Mouse (Mus musculus) kidney, postnatal 0 days (tissue): ENCODE data around the gene Mrpl20. TPM values are rescaled to one million over a fixed set of nuclear protein-coding genes. Genes with fewer than 3 reads are reported as not detected.

Experiments
- ATAC-seq: fragments of 200-750 bp; cut with Nextera tagmentation; replicated peaks from 2 replicates; pipeline ENCODE4 v1.8.0; 2017; ENCODE audit warnings: low read depth, moderate number of reproducible peaks, moderate TSS enrichment, moderate library complexity; ENCODE audit not compliant: low FRiP score
- DNase-seq: peaks from one replicate; pipeline ENCODE4 v3.0.0-alpha.2; 2016; ENCODE audit warnings: low spot score
- H3K27ac ChIP-seq: fragments of 300-500 bp; sonication (generic); 2 replicates; pipeline ENCODE4 v1.5.1; 2014; ENCODE audit warnings: mild to moderate bottlenecking
- H3K27me3 ChIP-seq: fragments of 300-500 bp; sonication (generic); 2 replicates; pipeline ENCODE4 v1.6.1; 2014; ENCODE audit warnings: low read length, mixed read lengths; ENCODE audit not compliant: insufficient read depth
- H3K36me3 ChIP-seq: fragments of 300-500 bp; sonication (generic); 2 replicates; pipeline ENCODE4 v1.6.1; 2014; ENCODE audit warnings: low read length, mixed read lengths; ENCODE audit not compliant: insufficient read depth
- H3K4me1 ChIP-seq: fragments of 300-500 bp; sonication (generic); replicated peaks from 2 replicates; pipeline ENCODE4 v1.6.1; 2014; ENCODE audit warnings: antibody characterized with exemption, low read length, mixed read lengths; ENCODE audit not compliant: insufficient read depth
- H3K4me2 ChIP-seq: fragments of 300-500 bp; sonication (generic); 2 replicates; pipeline ENCODE4 v1.6.1; 2014; ENCODE audit warnings: mild to moderate bottlenecking, low read length, moderate library complexity, mixed read lengths
- H3K4me3 ChIP-seq: fragments of 300-500 bp; sonication (generic); replicated peaks from 2 replicates; pipeline ENCODE4 v1.5.1; 2014; ENCODE audit warnings: low read depth, low read length
- H3K9ac ChIP-seq: fragments of 300-500 bp; sonication (generic); 2 replicates; pipeline ENCODE4 v1.6.1; 2014; ENCODE audit warnings: low read depth, low read length
- H3K9me3 ChIP-seq: fragments of 300-500 bp; sonication (generic); replicated peaks from 2 replicates; pipeline ENCODE4 v1.6.1; 2016; ENCODE audit warnings: low read length, inconsistent platforms, mixed read lengths
- CTCF ChIP-seq: IDR thresholded peaks from 2 replicates; pipeline ENCODE4 v1.5.1; 2016; ENCODE audit warnings: antibody characterized with exemption, low read depth, mild to moderate bottlenecking, moderate library complexity
- WGBS: fragments of 180-500 bp; shearing (Covaris S2); extraction: QIAGEN DNeasy Blood & Tissue Kit; methylation state at CpG from one replicate; pipeline ENCODE4 v1.1.7; 2014; 5-methylcytosine and 5-hydroxymethylcytosine counted together
- polyA plus RNA-seq: library from polyadenylated mRNA; unstranded; fragments of >200 nt; fragmentation: Nextera tagmentation; extraction: Ambion mirVana; gene quantifications from 2 replicates; pipeline ENCODE4 v1.2.1, GENCODE M21; 2015

Mrpl20 gene
- polyA plus RNA-seq, 1 experiment from 2014 or later, result 294 TPM

DNA sequence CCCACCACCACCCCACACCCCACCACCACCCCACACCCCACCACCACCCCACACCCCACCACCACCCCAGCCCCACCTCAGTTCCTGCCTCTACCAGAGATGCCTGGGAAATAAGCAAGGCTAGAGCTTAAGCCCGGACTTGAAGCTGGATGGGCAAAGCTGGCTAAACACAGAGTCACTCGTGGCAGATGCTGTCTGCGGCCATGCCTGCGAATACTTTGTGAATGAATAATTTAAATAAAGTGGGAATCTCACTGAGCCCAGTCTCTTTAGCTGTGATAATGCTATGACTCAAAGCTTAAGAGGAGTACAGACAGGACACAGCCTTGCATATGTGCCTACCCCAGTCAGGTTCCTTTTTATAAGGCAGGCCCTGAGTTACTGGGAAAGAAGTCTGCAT lies 23.2 kb upstream of the Mrpl20 start:
- H3K9ac ChIP-seq, result no peak overlapping the region
- DNase-seq, result no peak
- H3K4me1 ChIP-seq, result peaks cover 3% of the 10 kb centered on the region
- 83% methylated on average over 4 of the region's 4 CpGs for WGBS
- no peak for TF ChIP-seq CTCF
- H3K27me3 ChIP-seq, result no peaks in the 10 kb centered on the region; the same call in 1 of the 2 replicates
- H3K36me3 ChIP-seq, result no peaks in the 10 kb centered on the region
- H3K9me3 ChIP-seq, result no peaks in the 10 kb centered on the region
- ATAC-seq, result no peak
- H3K27ac ChIP-seq, result no peak overlapping the region
- H3K4me3 ChIP-seq, result no peak overlapping the region
- no peak overlapping the region for H3K4me2 ChIP-seq

DNA sequence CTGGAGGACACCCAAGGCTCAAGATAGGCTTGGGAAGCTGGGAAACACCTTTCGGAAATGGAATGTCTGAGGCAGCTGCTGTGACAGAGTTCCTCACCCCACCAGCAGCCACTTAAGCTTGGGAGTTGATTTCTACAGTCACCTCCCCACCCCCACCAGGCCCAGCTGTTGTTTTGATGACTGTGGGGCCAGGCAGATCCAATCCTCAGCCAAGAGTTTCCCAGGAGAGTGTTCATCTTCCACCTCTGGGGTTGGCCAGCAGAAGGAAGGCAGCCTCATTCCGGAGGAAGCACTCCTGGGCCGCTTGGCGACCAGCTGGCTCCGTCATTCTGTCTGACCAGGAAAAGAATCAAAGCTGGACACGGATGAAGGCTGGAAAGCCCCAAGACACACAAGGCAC lies 21.8 kb upstream of the Mrpl20 start:
- DNase-seq, result peak; percentile 69
- H3K9ac ChIP-seq, result no peak overlapping the region; the same call in 1 of the 2 replicates
- TF ChIP-seq CTCF, result no peak

DNA sequence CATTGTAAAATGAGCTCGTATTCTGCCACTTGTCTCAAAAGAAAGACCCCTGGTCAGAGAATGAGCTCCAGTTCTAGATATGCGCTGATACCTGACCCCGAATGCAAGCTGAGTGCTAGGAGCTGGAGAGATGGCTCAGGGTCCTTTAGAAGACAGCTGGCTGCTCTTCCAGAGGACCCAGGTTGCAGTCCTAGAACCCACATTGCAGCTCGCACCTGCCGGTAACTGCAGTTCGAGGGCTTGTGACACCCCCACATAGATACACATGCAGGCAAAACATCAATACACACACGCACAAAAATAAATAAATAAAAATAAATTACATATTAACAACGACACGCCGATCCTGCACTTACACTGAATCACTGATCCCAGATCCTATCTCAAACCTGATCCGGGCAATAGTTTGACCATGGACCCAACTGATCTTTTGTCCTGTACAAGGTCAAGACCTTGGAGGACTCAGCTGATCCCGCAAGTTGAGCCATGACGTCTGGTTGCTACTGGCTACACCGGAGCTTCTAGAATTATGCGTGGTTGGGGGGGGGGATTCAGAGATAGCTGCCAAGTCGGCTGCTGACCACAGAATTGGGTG lies 19.1 kb upstream of the Mrpl20 start:
- Histone ChIP-seq H3K27ac (peak overlapping the region; percentile 80; the same call in 1 of the 2 replicates), H3K4me2 (peak overlapping the region; percentile 83), H3K9ac (peak overlapping the region; percentile 68), H3K4me1 (peaks cover 3% of the 10 kb centered on the region; the same call in 1 of the 2 replicates), H3K4me3 (peak overlapping the region; percentile 45), H3K27me3 (no peaks in the 10 kb centered on the region), H3K9me3 (no peaks in the 10 kb centered on the region), H3K36me3 (no peaks in the 10 kb centered on the region)
- no peak for DNase-seq
- no peak for ATAC-seq
- no peak for TF ChIP-seq CTCF
- 30% methylated on average over 16 of the region's 16 CpGs for WGBS

More for the DNA sequence above, 21.8 kb upstream of the Mrpl20 start:
- 0 out of 2 replicates have a peak, but pooled peaks have one; percentile 12 for ATAC-seq
- Histone ChIP-seq H3K36me3 (no peaks in the 10 kb centered on the region), H3K4me1 (peaks cover 3% of the 10 kb centered on the region; the same call in 1 of the 2 replicates), H3K4me2 (no peak overlapping the region), H3K9me3 (no peaks in the 10 kb centered on the region), H3K27ac (peak overlapping the region; percentile 26; the same call in 1 of the 2 replicates), H3K27me3 (no peaks in the 10 kb centered on the region; the same call in 1 of the 2 replicates), H3K4me3 (no peak overlapping the region)
- 13% methylated on average over 6 of the region's 6 CpGs for WGBS

DNA sequence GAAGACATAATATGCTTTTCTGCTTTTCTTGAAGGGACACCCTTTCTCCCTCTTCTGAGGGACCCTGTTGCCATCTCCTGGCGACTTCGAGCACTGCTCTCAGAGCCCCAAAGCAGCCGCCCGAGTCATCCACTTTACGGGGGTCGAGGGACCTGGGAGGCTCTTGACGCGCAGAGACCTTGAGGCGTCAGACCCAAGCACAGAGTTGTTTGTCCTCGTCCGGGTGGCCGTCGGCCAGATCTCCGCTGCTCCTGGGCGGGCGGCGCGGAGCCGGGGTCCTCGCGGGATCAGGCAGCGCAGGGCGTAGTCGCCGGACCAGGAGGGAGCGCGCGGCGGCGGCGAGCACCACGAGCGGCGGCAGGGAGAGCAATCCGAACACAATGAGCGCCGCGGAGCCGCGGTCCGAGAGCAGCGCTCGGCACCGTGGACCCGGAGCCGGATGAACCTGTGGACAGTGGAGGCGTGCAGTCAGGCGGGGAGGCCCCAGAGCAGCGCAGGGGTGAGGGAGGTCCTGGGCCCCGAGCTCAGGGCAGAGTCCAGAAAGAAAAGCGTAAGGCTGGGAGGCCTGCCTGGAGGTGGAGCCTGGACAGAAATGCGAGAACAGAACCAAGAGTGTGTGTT lies 18.5 kb upstream of the Mrpl20 start:
- Histone ChIP-seq H3K4me3 (peak overlapping the region; percentile 45), H3K4me1 (peaks cover 3% of the 10 kb centered on the region; the same call in 1 of the 2 replicates), H3K27ac (peak overlapping the region; percentile 80), H3K36me3 (no peaks in the 10 kb centered on the region), H3K9ac (peak overlapping the region; percentile 68), H3K4me2 (peak overlapping the region; percentile 83), H3K27me3 (no peaks in the 10 kb centered on the region), H3K9me3 (no peaks in the 10 kb centered on the region)
- DNase-seq (peak; percentile 92), ATAC-seq (peak; percentile 89)
- under 1% methylated on average over 52 of the region's 52 CpGs for WGBS
- peak; percentile 80 for TF ChIP-seq CTCF

DNA sequence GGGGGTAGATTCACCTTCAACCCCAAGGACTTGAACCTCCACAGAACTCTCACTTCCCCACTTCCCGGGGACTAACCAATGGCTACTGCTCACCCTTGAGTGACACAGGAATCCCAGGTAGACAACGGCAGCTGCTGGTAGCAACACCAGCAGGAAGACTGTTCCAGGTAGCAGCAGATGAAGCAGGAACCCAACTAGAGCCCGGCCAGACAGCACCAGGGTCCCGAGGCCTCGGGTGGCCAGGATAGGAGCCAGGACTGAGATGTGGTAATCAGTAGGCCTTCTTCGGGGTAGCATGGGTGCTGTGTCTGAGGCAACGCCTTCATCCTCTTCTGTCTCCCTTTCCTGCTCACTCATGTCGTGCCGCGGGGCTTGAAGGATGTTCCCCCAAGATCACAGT lies 17.4 kb upstream of the Mrpl20 start:
- ATAC-seq (no peak), DNase-seq (no peak)
- TF ChIP-seq CTCF, result no peak
- H3K4me1 ChIP-seq, result peaks cover 3% of the 10 kb centered on the region; the same call in 1 of the 2 replicates
- H3K27ac ChIP-seq, result no peak overlapping the region
- H3K9ac ChIP-seq, result no peak overlapping the region
- 80% methylated on average over 10 of the region's 10 CpGs for WGBS
- no peaks in the 10 kb centered on the region for H3K36me3 ChIP-seq
- H3K4me2 ChIP-seq, result no peak overlapping the region
- H3K4me3 ChIP-seq, result no peak overlapping the region
- no peaks in the 10 kb centered on the region for H3K27me3 ChIP-seq
- H3K9me3 ChIP-seq, result no peaks in the 10 kb centered on the region

DNA sequence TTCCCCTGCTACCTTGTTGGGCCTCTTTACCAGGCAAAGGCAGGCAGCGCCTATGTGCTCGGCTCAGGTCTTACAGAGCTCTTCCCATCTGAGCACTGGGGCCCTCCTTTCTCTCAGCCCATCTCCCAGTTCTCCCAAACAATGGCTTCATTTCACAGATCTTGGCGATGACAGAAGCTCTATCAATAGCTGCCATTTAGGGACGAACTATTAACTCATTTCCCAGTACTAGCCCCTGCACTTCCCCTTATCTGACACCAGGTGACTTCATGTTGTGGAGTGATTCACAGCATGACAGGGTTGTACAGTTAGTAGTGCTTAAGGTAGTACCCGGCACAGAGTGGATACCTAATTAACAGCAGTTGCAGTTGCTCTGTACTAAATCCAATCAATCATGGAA lies 16.9 kb upstream of the Mrpl20 start, which contains the start of gene Tmem88b:
Gene Tmem88b, minus strand, starts transcription at position 56 of the 400 bp plus-strand sequence.
- 72% methylated on average over 5 of the region's 5 CpGs for WGBS
- Histone ChIP-seq H3K4me3 (no peak within 1 kb of the TSS), H3K36me3 (no peaks in the 10 kb centered on the region), H3K4me1 (peaks cover 7% of the 10 kb centered on the region; the same call in 1 of the 2 replicates), H3K9ac (no peak within 1 kb of the TSS; the same call in 1 of the 2 replicates), H3K27ac (no peak within 1 kb of the TSS), H3K9me3 (no peaks in the 10 kb centered on the region), H3K4me2 (peak within 1 kb of the TSS; percentile 83), H3K27me3 (no peaks in the 10 kb centered on the region)
- ATAC-seq (no peak), DNase-seq (no peak)
- peak; percentile 28; the same call in 1 of the 2 replicates for TF ChIP-seq CTCF
